Mouse (Mus musculus): ENCODE results near the gene Polr2f. TPM values are rescaled to one million over a fixed set of nuclear protein-coding genes. Genes with fewer than 3 reads are reported as not detected.
A peak's percentile ranks its signal among the peaks of the same experiment; 100 is the strongest.

Polr2f gene
- polyA plus RNA-seq, 1 experiment from 2014 or later, result 298 TPM

DNA sequence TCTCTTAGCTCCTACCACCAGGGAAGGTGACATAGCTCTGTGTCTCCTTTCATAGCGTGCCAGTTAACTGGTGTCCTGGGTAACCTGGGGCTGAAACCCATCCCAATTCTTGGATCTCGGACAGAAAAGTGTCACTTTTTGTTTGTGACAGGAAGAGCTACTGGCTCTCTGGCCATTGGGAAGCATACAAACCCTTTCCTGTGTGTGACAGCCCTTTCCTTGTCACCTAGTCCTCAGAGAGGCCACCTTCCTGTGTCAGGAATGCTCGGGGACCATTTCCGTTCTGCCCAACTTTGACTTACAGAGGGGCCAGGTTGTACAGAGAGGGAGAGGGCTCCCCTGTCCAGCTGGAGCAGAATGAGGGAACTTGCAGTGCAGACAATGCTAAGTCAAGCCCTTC, 41.4 kb upstream of the Polr2f start:
- 71% methylated on average over 4 of the region's 4 CpGs for WGBS
- Histone ChIP-seq H3K36me3 (replicated peaks; ENCODE audit: control insufficient read depth, insufficient read depth) (peaks cover 18% of the 10 kb centered on the region), H3K9me3 (ENCODE audit: control insufficient read depth, low read length) (no peaks in the 10 kb centered on the region), H3K27me3 (ENCODE audit: control insufficient read depth, insufficient read depth, low read length) (no peaks in the 10 kb centered on the region), H3K27ac (0 out of 2 replicates have a peak overlapping the region, but pooled peaks have one; percentile 7), H3K4me1 (replicated peaks; ENCODE audit: control insufficient read depth, insufficient read depth, low read length) (no peaks in the 10 kb centered on the region), H3K4me2 (replicated peaks) (no peak overlapping the region), H3K9ac (no peak overlapping the region), H3K4me3 (replicated peaks; ENCODE audit: low read length) (no peak overlapping the region)
- no peak for ATAC-seq (ENCODE audit: low FRiP score)
- no peak for DNase-seq (ENCODE audit: low spot score)

- DNase-seq (ENCODE audit: low spot score) (no peak), ATAC-seq (ENCODE audit: low FRiP score) (no peak)
- H3K4me2 ChIP-seq (replicated peaks), result no peak overlapping the region
- H3K27ac ChIP-seq, result no peak overlapping the region
- H3K9ac ChIP-seq, result no peak overlapping the region
- whole genome bisulfite sequencing, result 76% methylated on average over 4 of the region's 4 CpGs
- H3K4me3 ChIP-seq (replicated peaks; ENCODE audit: low read length), result no peak overlapping the region
- H3K4me1 ChIP-seq (replicated peaks; ENCODE audit: control insufficient read depth, insufficient read depth, low read length), result no peaks in the 10 kb centered on the region
- H3K27me3 ChIP-seq (ENCODE audit: control insufficient read depth, insufficient read depth, low read length), result no peaks in the 10 kb centered on the region
- H3K9me3 ChIP-seq (ENCODE audit: control insufficient read depth, low read length), result no peaks in the 10 kb centered on the region
- H3K36me3 ChIP-seq (replicated peaks; ENCODE audit: control insufficient read depth, insufficient read depth), result peaks cover 9% of the 10 kb centered on the region
Observed at GRCm38 (mm10) chr15:79100391-79100790, 40.4 kb upstream of the Polr2f start.

DNA sequence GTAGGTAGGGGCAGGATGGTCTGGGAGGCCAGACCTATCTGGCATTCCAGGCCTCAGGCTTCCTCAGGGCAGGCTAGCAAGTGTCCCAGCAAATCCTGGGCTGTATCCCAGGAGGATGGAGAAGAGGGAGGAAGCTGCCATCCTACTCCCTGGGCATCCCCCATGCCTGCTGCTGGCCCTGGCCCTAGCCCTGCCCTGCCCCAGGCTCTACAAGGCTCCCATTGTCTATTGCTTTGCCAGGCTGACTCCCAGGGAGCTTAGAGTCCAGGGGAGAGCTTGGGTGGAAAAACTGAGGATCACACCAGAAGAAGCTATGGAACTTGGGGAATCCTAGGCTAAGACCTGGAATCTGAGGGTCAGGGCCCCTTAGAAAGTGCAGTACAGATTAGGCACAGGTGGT, 39.3 kb upstream of the Polr2f start:
- Histone ChIP-seq H3K9ac (no peak overlapping the region), H3K36me3 (replicated peaks; ENCODE audit: control insufficient read depth, insufficient read depth) (no peaks in the 10 kb centered on the region), H3K4me2 (replicated peaks) (no peak overlapping the region), H3K27me3 (ENCODE audit: control insufficient read depth, insufficient read depth, low read length) (no peaks in the 10 kb centered on the region), H3K4me3 (replicated peaks; ENCODE audit: low read length) (no peak overlapping the region), H3K27ac (no peak overlapping the region), H3K4me1 (replicated peaks; ENCODE audit: control insufficient read depth, insufficient read depth, low read length) (no peaks in the 10 kb centered on the region), H3K9me3 (ENCODE audit: control insufficient read depth, low read length) (no peaks in the 10 kb centered on the region)
- ATAC-seq (ENCODE audit: low FRiP score) (no peak), DNase-seq (ENCODE audit: low spot score) (no peak)

GRCm38 (mm10) chr15:79103264-79103663, 37.5 kb upstream of the Polr2f start:
- no peak overlapping the region for H3K27ac ChIP-seq
- no peak for ATAC-seq (ENCODE audit: low FRiP score)
- WGBS, result 65% methylated on average over 10 of the region's 10 CpGs

GRCm38 (mm10) chr15:79105804-79106203, 35.0 kb upstream of the Polr2f start:
- H3K4me1 ChIP-seq (replicated peaks; ENCODE audit: control insufficient read depth, insufficient read depth, low read length), result peaks cover 20% of the 10 kb centered on the region
- 57% methylated on average over 2 of the region's 2 CpGs for whole genome bisulfite sequencing
- no peak for ATAC-seq (ENCODE audit: low FRiP score)
- H3K9ac ChIP-seq, result no peak overlapping the region
- H3K27me3 ChIP-seq (ENCODE audit: control insufficient read depth, insufficient read depth, low read length), result no peaks in the 10 kb centered on the region
- no peaks in the 10 kb centered on the region for H3K9me3 ChIP-seq (ENCODE audit: control insufficient read depth, low read length)
- no peaks in the 10 kb centered on the region for H3K36me3 ChIP-seq (replicated peaks; ENCODE audit: control insufficient read depth, insufficient read depth)
- no peak for DNase-seq (ENCODE audit: low spot score)
- no peak overlapping the region for H3K4me2 ChIP-seq (replicated peaks)
- no peak overlapping the region for H3K27ac ChIP-seq
- H3K4me3 ChIP-seq (replicated peaks; ENCODE audit: low read length), result no peak overlapping the region

More at GRCm38 (mm10) chr15:79103264-79103663, 37.5 kb upstream of the Polr2f start:
- H3K4me1 ChIP-seq (replicated peaks; ENCODE audit: control insufficient read depth, insufficient read depth, low read length), result 0 out of 2 replicates have a peak, but pooled peaks cover 4% of the 10 kb centered on the region
- no peak overlapping the region for H3K4me2 ChIP-seq (replicated peaks)
- no peak overlapping the region for H3K4me3 ChIP-seq (replicated peaks; ENCODE audit: low read length)
- no peaks in the 10 kb centered on the region for H3K9me3 ChIP-seq (ENCODE audit: control insufficient read depth, low read length)
- no peak for DNase-seq (ENCODE audit: low spot score)
- H3K27me3 ChIP-seq (ENCODE audit: control insufficient read depth, insufficient read depth, low read length), result no peaks in the 10 kb centered on the region
- H3K9ac ChIP-seq, result no peak overlapping the region
- no peaks in the 10 kb centered on the region for H3K36me3 ChIP-seq (replicated peaks; ENCODE audit: control insufficient read depth, insufficient read depth)

GRCm38 (mm10) chr15:79107966-79108365, 32.8 kb upstream of the Polr2f start:
- H3K4me3 ChIP-seq (replicated peaks; ENCODE audit: low read length), result peak overlapping the region; percentile 91
- H3K27me3 ChIP-seq (ENCODE audit: control insufficient read depth, insufficient read depth, low read length), result no peaks in the 10 kb centered on the region
- 18% methylated on average over 7 of the region's 7 CpGs for WGBS
- H3K36me3 ChIP-seq (replicated peaks; ENCODE audit: control insufficient read depth, insufficient read depth), result no peaks in the 10 kb centered on the region
- no peaks in the 10 kb centered on the region for H3K9me3 ChIP-seq (ENCODE audit: control insufficient read depth, low read length)
- peaks cover 33% of the 10 kb centered on the region for H3K4me1 ChIP-seq (replicated peaks; ENCODE audit: control insufficient read depth, insufficient read depth, low read length)
- peak overlapping the region; percentile 98 for H3K4me2 ChIP-seq (replicated peaks)
- DNase-seq (ENCODE audit: low spot score), result no peak
- peak overlapping the region; percentile 93; the same call in 1 of the 2 replicates for H3K9ac ChIP-seq
- H3K27ac ChIP-seq, result no peak overlapping the region; the same call in 1 of the 2 replicates
- no peak for ATAC-seq (ENCODE audit: low FRiP score)

DNA sequence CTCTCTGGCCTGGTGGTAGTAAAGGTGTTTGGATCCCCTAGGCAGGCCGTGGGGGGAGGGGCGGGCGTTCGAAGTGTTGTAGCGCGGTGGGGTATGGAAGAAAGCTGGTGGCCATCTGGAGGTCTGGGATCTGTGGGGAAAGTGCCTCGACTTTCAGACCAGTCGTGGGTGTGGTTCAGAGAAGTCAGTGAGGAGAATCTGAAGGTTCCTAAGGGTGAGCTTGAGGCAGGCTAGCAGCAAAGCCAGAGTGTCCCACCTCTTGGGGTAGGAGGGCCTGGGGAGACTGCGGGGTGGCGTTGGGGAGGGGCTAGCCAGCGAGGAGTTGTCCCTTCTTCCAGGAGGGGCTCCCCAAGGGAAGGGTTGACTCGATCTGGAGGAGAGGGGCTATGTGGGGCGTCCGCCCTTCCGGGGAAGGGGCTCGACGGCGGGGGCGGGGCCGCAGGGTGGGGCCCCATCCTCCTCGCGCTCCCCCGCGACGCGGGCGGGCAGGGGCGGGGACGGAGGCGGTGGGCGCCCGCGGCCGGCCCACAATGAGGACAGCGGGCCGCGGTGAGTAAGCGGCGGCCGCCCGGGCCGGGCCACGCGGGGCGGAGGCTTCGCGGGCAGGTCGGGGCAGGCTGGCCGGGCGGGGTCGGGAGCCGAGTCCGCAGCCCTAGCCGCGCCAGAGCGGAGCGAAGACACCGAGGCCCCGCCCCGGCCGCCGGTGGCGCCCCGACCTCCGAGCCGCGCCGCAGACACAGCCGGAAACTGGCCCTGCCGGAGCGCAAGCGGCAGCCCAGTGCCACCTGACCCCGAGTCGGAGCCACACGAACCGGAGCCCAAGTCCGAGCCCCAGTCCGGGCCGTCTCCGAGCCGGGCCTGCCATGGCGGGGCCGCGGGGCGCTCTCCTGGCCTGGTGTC, 32.1 kb upstream of the Polr2f start, which contains the start of gene Micall1:
TSS of gene Micall1 (plus strand) at position 478 of the 900 bp plus-strand sequence.
- WGBS, result under 1% methylated on average over 48 of the region's 85 CpGs
- peak; percentile 77 for ATAC-seq (ENCODE audit: low FRiP score)
- peak; percentile 45 for DNase-seq (ENCODE audit: low spot score)
- peak within 1 kb of the TSS; percentile 91 for H3K4me3 ChIP-seq (replicated peaks; ENCODE audit: low read length)
- H3K36me3 ChIP-seq (replicated peaks; ENCODE audit: control insufficient read depth, insufficient read depth), result no peaks in the 10 kb centered on the region
- peak within 1 kb of the TSS; percentile 93 for H3K9ac ChIP-seq
- H3K27me3 ChIP-seq (ENCODE audit: control insufficient read depth, insufficient read depth, low read length), result no peaks in the 10 kb centered on the region
- peak within 1 kb of the TSS; percentile 41 for H3K27ac ChIP-seq
- H3K4me1 ChIP-seq (replicated peaks; ENCODE audit: control insufficient read depth, insufficient read depth, low read length), result peaks cover 33% of the 10 kb centered on the region
- H3K4me2 ChIP-seq (replicated peaks), result peak within 1 kb of the TSS; percentile 98
- no peaks in the 10 kb centered on the region for H3K9me3 ChIP-seq (ENCODE audit: control insufficient read depth, low read length)

- peak overlapping the region; percentile 91 for H3K4me3 ChIP-seq (replicated peaks; ENCODE audit: low read length)
- peaks cover 33% of the 10 kb centered on the region for H3K4me1 ChIP-seq (replicated peaks; ENCODE audit: control insufficient read depth, insufficient read depth, low read length)
- under 1% methylated on average over 34 of the region's 46 CpGs for WGBS
- peak overlapping the region; percentile 93 for H3K9ac ChIP-seq
- no peaks in the 10 kb centered on the region for H3K9me3 ChIP-seq (ENCODE audit: control insufficient read depth, low read length)
- peak; percentile 69 for ATAC-seq (ENCODE audit: low FRiP score)
- H3K27me3 ChIP-seq (ENCODE audit: control insufficient read depth, insufficient read depth, low read length), result no peaks in the 10 kb centered on the region
- H3K36me3 ChIP-seq (replicated peaks; ENCODE audit: control insufficient read depth, insufficient read depth), result peaks cover under 1% of the 10 kb centered on the region
- H3K27ac ChIP-seq, result peak overlapping the region; percentile 41; the same call in 1 of the 2 replicates
- peak overlapping the region; percentile 98 for H3K4me2 ChIP-seq (replicated peaks)
- no peak for DNase-seq (ENCODE audit: low spot score)
Observed at GRCm38 (mm10) chr15:79109321-79109934, 31.4 kb upstream of the Polr2f start.

DNA sequence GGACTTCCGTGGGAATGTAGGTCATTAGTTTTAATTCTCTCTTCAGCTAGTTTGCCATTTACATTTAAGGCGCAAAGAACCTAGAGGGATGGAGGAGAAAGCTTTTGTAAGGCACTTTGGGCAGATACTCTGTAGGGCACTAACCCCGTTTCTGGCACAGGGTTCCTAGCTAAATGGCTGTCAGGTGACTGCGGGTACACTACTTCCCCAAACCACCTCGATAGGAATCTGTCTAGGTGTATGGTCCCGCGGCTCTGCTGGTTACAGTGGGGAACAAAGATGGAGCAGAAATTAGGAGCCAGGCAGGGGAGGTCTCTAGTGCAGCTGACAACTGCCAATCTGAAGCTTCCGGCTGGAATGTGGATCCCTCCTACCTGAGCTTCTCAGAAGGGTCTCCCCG, 30.8 kb upstream of the Polr2f start:
- WGBS, result 15% methylated on average over 9 of the region's 9 CpGs
- H3K36me3 ChIP-seq (replicated peaks; ENCODE audit: control insufficient read depth, insufficient read depth), result peaks cover 6% of the 10 kb centered on the region
- no peaks in the 10 kb centered on the region for H3K27me3 ChIP-seq (ENCODE audit: control insufficient read depth, insufficient read depth, low read length)
- DNase-seq (ENCODE audit: low spot score) (no peak), ATAC-seq (ENCODE audit: low FRiP score) (no peak)
- H3K9me3 ChIP-seq (ENCODE audit: control insufficient read depth, low read length), result no peaks in the 10 kb centered on the region
- peak overlapping the region; percentile 93 for H3K9ac ChIP-seq
- H3K4me1 ChIP-seq (replicated peaks; ENCODE audit: control insufficient read depth, insufficient read depth, low read length), result peaks cover 33% of the 10 kb centered on the region
- H3K27ac ChIP-seq, result 0 out of 2 replicates have a peak overlapping the region, but pooled peaks have one; percentile 41
- peak overlapping the region; percentile 91 for H3K4me3 ChIP-seq (replicated peaks; ENCODE audit: low read length)
- H3K4me2 ChIP-seq (replicated peaks), result peak overlapping the region; percentile 98

Data from hindbrain, embryonic 14.5 days (tissue).